Mouse (Mus musculus): ENCODE measurements at regions not wholly inside any gene's neighbourhood (a gene's known extent, or its start where the extent isn't known, plus 50 kb on each side); places are given as distances from the start of the nearest gene placed in this dataset.

DNA sequence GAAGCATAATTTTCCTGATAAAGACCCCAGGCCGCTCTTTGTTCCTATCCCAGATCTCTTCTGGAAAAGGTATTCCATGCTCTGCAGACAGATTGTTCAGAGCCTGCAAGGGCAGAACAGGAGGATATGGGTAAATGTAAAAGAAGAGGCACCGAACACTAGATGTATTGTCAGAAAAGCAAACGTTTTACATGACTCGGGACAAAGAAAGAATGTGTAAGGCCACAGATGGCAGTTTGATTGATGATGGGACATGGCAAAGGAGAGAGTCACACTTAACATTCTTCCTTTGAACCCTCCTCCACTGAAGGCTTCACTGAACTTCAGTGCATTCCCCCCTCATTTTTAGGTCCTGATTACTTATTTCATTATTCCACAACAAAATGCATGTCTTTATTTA is 295.6 kb upstream of the Etaa1 start:
- WGBS = 62% methylated on average over 4 of the region's 4 CpGs
- Histone ChIP-seq H3K36me3 (ENCODE audit: control insufficient read depth, insufficient read depth) (no peaks in the 10 kb centered on the region), H3K27me3 (replicated peaks; ENCODE audit: control insufficient read depth, insufficient read depth, low read length) (no peaks in the 10 kb centered on the region), H3K9ac (replicated peaks; ENCODE audit: low read depth, low read length) (no peak overlapping the region), H3K9me3 (ENCODE audit: control insufficient read depth, low read length) (no peaks in the 10 kb centered on the region), H3K4me2 (ENCODE audit: low read length) (no peak overlapping the region), H3K4me3 (replicated peaks; ENCODE audit: low read length) (no peak overlapping the region), H3K4me1 (replicated peaks; ENCODE audit: control insufficient read depth, insufficient read depth, low read length) (no peaks in the 10 kb centered on the region), H3K27ac (ENCODE audit: low read length) (no peak overlapping the region)
- ATAC-seq = no peak

DNA sequence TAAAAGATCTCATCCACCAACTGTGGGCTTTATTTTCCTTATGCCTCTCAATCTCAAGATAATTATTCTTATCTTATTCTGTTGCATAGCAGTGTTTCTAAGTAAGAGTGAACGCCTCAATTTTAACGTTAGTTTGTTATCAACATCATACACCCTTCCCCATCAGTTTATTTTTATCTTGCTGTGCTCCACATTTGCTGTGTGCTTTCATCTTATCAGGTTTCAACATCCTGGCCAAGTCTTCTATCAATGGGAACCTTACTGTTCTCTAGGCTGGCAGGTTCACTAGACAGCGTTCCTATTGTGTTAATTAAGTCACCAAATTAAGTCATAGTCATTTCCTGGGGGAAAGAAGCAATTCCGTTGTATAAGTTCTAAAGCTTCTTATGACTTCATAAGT is 263.1 kb upstream of the Etaa1 start:
- Histone ChIP-seq H3K27ac (ENCODE audit: low read length) (no peak overlapping the region), H3K4me3 (replicated peaks; ENCODE audit: low read length) (no peak overlapping the region), H3K27me3 (replicated peaks; ENCODE audit: control insufficient read depth, insufficient read depth, low read length) (no peaks in the 10 kb centered on the region), H3K4me2 (ENCODE audit: low read length) (no peak overlapping the region), H3K9me3 (ENCODE audit: control insufficient read depth, low read length) (no peaks in the 10 kb centered on the region), H3K36me3 (ENCODE audit: control insufficient read depth, insufficient read depth) (no peaks in the 10 kb centered on the region), H3K4me1 (replicated peaks; ENCODE audit: control insufficient read depth, insufficient read depth, low read length) (no peaks in the 10 kb centered on the region), H3K9ac (replicated peaks; ENCODE audit: low read depth, low read length) (no peak overlapping the region)
- WGBS = 68% methylated on average over 4 of the region's 4 CpGs
- ATAC-seq = no peak

DNA sequence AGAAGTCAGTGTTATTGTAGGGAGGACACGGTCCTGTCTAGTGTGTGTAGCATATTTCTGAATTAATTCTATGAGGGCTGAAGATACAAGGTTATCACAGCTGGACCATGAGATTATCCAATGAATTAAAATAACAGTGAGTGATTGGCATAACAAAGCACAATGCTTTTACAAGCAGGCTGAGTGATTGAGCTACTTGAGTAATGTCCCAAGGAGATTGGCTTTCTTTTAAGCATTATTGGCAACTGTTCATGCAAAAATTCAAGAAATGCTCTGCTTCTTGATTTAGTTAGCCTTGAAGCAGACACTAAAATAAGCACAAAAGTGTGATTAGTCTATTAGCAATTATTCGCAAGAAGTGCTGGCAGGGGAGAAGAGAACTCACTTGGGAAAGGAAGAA is 219.4 kb upstream of the Etaa1 start:
- H3K9ac ChIP-seq (replicated peaks; ENCODE audit: low read depth, low read length) = no peak overlapping the region
- H3K4me3 ChIP-seq (replicated peaks; ENCODE audit: low read length) = no peak overlapping the region
- no peak overlapping the region for H3K27ac ChIP-seq (ENCODE audit: low read length)
- no peaks in the 10 kb centered on the region for H3K4me1 ChIP-seq (replicated peaks; ENCODE audit: control insufficient read depth, insufficient read depth, low read length)
- H3K36me3 ChIP-seq (ENCODE audit: control insufficient read depth, insufficient read depth) = no peaks in the 10 kb centered on the region
- WGBS = 44% methylated on average over 2 of the region's 2 CpGs
- H3K9me3 ChIP-seq (ENCODE audit: control insufficient read depth, low read length) = no peaks in the 10 kb centered on the region
- H3K4me2 ChIP-seq (ENCODE audit: low read length) = no peak overlapping the region
- ATAC-seq = no peak
- H3K27me3 ChIP-seq (replicated peaks; ENCODE audit: control insufficient read depth, insufficient read depth, low read length) = peaks cover 7% of the 10 kb centered on the region; the same call in 1 of the 2 replicates

DNA sequence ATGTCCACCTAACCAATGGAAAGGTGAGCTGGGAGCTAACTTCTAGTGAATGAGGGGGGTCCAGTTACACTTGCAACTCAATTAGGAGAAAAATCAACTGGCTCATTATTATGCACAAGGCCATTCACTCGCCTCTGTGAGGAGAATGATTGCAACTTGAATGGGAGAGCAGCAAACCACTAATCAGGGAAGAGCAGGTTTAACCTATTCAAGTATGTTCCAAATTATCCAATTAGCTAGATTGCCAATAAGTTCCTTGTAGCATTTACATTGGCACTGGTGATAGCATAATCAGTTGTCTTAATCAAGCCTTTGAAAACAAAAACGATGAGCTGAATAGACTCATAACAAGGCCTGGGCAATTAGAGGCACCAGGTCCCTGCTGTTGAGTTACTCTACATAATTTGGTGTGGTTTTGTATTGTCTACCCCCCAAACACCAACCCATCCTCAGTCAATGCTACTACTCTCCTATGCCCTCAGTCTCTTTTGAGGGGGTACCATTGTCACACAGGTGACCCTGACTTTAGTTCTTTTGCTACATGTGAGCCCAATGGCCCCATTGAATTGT is 217.6 kb upstream of the Etaa1 start:
- no peaks in the 10 kb centered on the region for H3K4me1 ChIP-seq (replicated peaks; ENCODE audit: control insufficient read depth, insufficient read depth, low read length)
- H3K4me2 ChIP-seq (ENCODE audit: low read length) = no peak overlapping the region
- H3K27ac ChIP-seq (ENCODE audit: low read length) = no peak overlapping the region
- no peak overlapping the region for H3K9ac ChIP-seq (replicated peaks; ENCODE audit: low read depth, low read length)
- H3K27me3 ChIP-seq (replicated peaks; ENCODE audit: control insufficient read depth, insufficient read depth, low read length) = peaks cover 7% of the 10 kb centered on the region; the same call in 1 of the 2 replicates
- no peaks in the 10 kb centered on the region for H3K9me3 ChIP-seq (ENCODE audit: control insufficient read depth, low read length)
- H3K4me3 ChIP-seq (replicated peaks; ENCODE audit: low read length) = no peak overlapping the region
- peak; percentile 63 for ATAC-seq
- no peaks in the 10 kb centered on the region for H3K36me3 ChIP-seq (ENCODE audit: control insufficient read depth, insufficient read depth)
- WGBS = 4% methylated on average over 2 of the region's 2 CpGs

DNA sequence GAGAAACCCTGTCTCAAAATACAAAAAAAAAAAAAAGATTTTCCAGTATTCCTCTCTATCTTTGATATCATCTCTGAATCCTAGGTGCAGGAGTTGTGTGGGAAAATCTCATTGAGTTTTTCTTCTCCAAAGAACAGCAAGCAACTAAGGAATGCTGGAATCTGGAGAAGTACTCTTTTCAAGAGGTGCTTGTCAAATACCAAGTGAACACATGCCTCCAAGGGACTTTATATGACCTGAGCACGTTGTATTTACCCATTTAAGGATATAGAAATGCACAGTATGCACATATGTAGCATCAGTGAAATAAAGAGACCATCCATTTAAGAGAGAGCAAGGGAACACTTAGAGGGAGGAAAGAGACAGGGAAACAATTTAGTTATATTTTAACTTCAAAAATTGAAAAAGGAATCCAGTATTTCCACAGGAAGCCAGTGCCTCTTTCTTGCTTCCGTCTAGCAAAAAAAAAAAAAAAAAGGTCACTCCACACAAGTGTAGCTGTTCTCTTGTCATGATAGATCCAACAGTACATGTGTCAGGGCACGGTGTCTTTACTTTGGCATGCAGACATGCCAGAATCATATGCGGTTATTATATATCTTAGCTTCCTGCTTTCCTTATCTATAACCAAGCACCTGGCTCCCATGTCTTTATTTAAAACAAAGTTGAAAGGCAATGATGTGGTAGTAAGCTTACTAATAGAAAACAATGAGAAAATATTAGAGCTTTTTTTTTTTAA is 212.1 kb upstream of the Etaa1 start:
- Histone ChIP-seq H3K27me3 (replicated peaks; ENCODE audit: control insufficient read depth, insufficient read depth, low read length) (peaks cover 7% of the 10 kb centered on the region; the same call in 1 of the 2 replicates), H3K4me1 (replicated peaks; ENCODE audit: control insufficient read depth, insufficient read depth, low read length) (0 out of 2 replicates have a peak, but pooled peaks cover 5% of the 10 kb centered on the region), H3K4me3 (replicated peaks; ENCODE audit: low read length) (no peak overlapping the region), H3K9ac (replicated peaks; ENCODE audit: low read depth, low read length) (no peak overlapping the region), H3K27ac (ENCODE audit: low read length) (no peak overlapping the region), H3K9me3 (ENCODE audit: control insufficient read depth, low read length) (no peaks in the 10 kb centered on the region), H3K4me2 (ENCODE audit: low read length) (no peak overlapping the region), H3K36me3 (ENCODE audit: control insufficient read depth, insufficient read depth) (no peaks in the 10 kb centered on the region)
- 88% methylated on average over 4 of the region's 4 CpGs for WGBS
- no peak for ATAC-seq

DNA sequence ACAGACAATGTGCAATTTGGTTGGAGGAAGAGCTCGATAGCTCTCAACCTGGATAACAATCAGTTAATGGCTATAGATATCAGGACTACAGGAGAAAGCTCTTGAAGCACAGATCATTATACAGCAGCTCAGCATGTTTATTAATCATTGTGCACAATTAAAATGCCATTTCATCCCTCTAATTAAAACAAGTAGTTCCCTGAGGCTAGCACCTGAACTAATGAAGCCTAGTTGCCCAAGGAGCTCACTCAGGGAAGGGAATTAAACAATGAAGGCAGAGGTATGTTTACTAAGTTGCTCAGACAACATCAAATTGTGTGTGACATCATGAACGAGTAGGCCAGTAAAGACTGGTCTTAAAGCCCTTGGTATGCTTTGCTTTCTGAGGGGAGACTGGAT is 210.3 kb upstream of the Etaa1 start:
- Histone ChIP-seq H3K4me3 (replicated peaks; ENCODE audit: low read length) (no peak overlapping the region), H3K27ac (ENCODE audit: low read length) (no peak overlapping the region), H3K27me3 (replicated peaks; ENCODE audit: control insufficient read depth, insufficient read depth, low read length) (0 out of 2 replicates have a peak, but pooled peaks cover 5% of the 10 kb centered on the region), H3K9me3 (ENCODE audit: control insufficient read depth, low read length) (no peaks in the 10 kb centered on the region), H3K4me2 (ENCODE audit: low read length) (no peak overlapping the region), H3K9ac (replicated peaks; ENCODE audit: low read depth, low read length) (no peak overlapping the region), H3K36me3 (ENCODE audit: control insufficient read depth, insufficient read depth) (no peaks in the 10 kb centered on the region), H3K4me1 (replicated peaks; ENCODE audit: control insufficient read depth, insufficient read depth, low read length) (0 out of 2 replicates have a peak, but pooled peaks cover 5% of the 10 kb centered on the region)
- peak; percentile 81 for ATAC-seq
- WGBS = 25% methylated on average over 2 of the region's 2 CpGs

DNA sequence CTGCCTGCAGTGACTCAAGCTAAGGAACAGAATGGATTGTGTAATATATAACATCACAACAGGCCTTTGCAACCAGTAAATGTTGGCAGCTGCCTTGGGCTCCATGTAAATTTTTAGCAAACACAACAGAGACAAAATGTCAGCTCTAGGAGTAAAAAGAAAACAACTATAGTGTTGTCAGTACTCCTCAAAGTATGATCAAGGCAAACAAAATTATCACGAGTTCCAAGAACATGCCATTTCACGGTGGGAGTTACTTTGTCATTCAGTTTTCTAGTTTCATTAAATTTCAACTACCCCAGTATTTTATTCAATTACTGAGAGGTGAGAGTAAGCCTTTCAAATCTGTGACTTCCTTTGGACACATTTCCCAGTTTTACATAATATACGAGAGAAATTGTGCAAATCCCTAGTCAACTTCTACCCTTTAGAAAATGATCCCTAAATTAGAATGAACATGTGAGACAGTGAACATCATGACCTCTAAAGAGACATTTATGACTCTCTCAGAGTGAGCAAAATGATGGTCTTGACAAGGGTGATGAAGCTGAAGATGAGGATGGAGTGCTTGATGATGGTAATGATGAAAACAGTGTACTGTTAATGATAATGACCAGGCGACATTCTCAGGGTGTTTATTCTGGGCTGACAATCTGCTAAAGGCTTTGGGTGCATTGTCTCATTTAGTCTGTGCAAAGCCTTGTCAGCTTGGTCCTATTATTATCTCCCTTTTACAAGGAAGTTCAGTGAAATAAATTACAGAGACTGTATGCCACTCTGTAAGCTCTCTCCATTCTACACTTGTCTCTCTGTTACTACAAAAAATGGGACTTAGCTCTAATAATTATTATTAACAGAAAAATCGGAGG is 209.7 kb upstream of the Etaa1 start:
- Histone ChIP-seq H3K4me2 (ENCODE audit: low read length) (no peak overlapping the region), H3K4me1 (replicated peaks; ENCODE audit: control insufficient read depth, insufficient read depth, low read length) (0 out of 2 replicates have a peak, but pooled peaks cover 5% of the 10 kb centered on the region), H3K9me3 (ENCODE audit: control insufficient read depth, low read length) (no peaks in the 10 kb centered on the region), H3K4me3 (replicated peaks; ENCODE audit: low read length) (no peak overlapping the region), H3K9ac (replicated peaks; ENCODE audit: low read depth, low read length) (no peak overlapping the region), H3K27me3 (replicated peaks; ENCODE audit: control insufficient read depth, insufficient read depth, low read length) (no peaks in the 10 kb centered on the region), H3K36me3 (ENCODE audit: control insufficient read depth, insufficient read depth) (no peaks in the 10 kb centered on the region), H3K27ac (ENCODE audit: low read length) (no peak overlapping the region)
- peak; percentile 91 for ATAC-seq
- 29% methylated on average over 5 of the region's 5 CpGs for WGBS

DNA sequence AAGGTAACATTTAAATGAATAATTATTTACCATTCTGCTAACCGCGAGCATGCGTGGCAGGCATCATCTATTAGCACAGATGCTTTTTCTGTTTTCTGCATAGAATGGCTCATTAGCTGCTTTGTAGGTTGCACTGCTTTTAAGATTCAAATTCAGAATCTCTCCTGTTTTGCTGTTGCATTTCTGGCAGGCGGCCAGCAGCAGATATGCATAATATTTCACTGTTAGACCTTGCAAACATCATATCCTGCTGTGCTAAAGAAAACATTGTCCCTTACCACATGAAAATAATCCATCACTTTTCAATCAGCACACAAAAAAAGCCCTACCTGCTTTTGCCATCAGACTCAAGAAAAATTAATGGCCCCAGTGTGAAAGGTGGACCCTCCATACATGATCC is 202.8 kb upstream of the Etaa1 start:
- Histone ChIP-seq H3K27me3 (replicated peaks; ENCODE audit: control insufficient read depth, insufficient read depth, low read length) (no peaks in the 10 kb centered on the region), H3K36me3 (ENCODE audit: control insufficient read depth, insufficient read depth) (no peaks in the 10 kb centered on the region), H3K9me3 (ENCODE audit: control insufficient read depth, low read length) (no peaks in the 10 kb centered on the region), H3K4me3 (replicated peaks; ENCODE audit: low read length) (no peak overlapping the region), H3K4me2 (ENCODE audit: low read length) (no peak overlapping the region), H3K4me1 (replicated peaks; ENCODE audit: control insufficient read depth, insufficient read depth, low read length) (0 out of 2 replicates have a peak, but pooled peaks cover 5% of the 10 kb centered on the region), H3K9ac (replicated peaks; ENCODE audit: low read depth, low read length) (no peak overlapping the region), H3K27ac (ENCODE audit: low read length) (no peak overlapping the region)
- ATAC-seq = no peak
- 24% methylated on average over 4 of the region's 4 CpGs for WGBS

All from forebrain, embryonic 16.5 days (tissue).